Mouse (Mus musculus) large intestine, adult 2 months (tissue): ENCODE data around the gene Cdkal1. TPM values are rescaled to one million over a fixed set of nuclear protein-coding genes. Genes with fewer than 3 reads are reported as not detected.

Experiments used
- DNase-seq: peaks from one replicate; pipeline ENCODE4 v3.0.0-alpha.2; 2012; ENCODE audit warnings: low read depth, low spot score
- WGBS: fragments of 180-500 bp; shearing (Covaris S2); methylation state at CpG from one replicate; pipeline ENCODE4 v1.1.7; 2018; 5-methylcytosine and 5-hydroxymethylcytosine counted together
- polyA plus RNA-seq: library from polyadenylated mRNA; depleted of rRNA; stranded (reverse); fragments of >200 nt; gene quantifications from 2 replicates; pipeline ENCODE4 v1.2.3, GENCODE M21; 2012

The Cdkal1 gene
- polyA plus RNA-seq, 1 experiment: 1.5 TPM

GRCm38 (mm10) chr13:29772970-29773369, 82.5 kb downstream of the Cdkal1 start:
- no peak for DNase-seq
- 71% methylated on average over 3 of the region's 3 CpGs for WGBS

DNA sequence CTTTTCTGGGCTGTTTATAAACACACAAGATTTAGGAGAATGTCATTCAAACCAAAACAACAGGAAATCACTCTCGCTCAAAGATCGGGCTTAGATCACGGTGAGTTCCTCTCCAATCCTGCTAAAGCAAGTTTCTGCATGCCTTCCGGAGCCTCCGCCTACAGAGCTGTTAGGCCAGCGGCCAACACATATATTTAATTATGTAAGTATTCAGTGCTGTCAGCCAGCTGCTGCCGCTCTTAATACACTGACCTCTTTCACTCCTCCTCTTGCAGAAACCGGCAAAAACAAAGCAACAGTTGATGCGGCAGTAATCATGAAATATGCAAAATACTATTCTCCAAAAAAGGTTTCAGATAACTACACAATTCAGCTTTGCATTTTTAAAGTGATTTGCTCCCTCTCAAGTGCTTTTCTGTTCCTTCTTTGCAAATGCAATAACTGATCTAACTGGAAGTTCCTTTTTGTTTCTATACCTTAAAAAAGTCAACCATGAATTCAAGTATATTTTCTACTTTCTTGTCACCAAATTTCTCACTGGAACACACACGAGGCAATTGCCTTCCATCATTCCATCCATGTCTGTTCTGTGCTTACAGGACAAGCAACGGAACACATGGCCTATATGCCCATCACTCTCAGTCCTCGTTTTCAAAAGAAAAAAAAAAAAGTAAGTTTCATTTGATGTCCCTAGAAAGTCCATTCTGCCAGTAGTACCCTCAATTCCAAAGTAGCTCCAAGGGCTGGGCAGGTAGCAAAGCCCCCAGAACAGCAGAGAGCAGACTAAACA, 85.6 kb downstream of the Cdkal1 start:
- peak; percentile 45 for DNase-seq
- WGBS: 11% methylated on average over 12 of the region's 12 CpGs

GRCm38 (mm10) chr13:29768104-29768503, 87.4 kb downstream of the Cdkal1 start:
- DNase-seq: no peak
- WGBS: 45% methylated on average over 1 of the region's 1 CpGs

GRCm38 (mm10) chr13:29767587-29767986, 87.9 kb downstream of the Cdkal1 start:
- 41% methylated on average over 4 of the region's 4 CpGs for WGBS

DNA sequence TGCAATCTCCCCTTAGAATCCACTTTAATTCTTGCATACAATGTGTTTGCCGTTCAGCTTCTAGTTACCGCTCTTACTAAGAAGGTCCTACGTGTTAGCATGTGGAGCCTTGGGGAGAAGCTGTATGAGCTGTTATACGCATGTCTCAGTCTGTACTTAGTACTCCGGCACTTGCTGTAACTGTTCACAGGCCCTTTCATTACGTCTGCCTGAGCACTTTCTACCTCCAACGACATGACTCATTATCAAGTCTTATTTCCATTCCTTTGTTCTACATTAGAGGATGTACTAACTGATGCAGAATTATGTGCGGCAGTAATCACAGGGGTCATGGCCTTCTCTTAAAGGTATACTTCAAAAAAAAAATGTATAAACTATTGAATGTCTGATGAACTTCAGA, 89.1 kb downstream of the Cdkal1 start:
- 83% methylated on average over 8 of the region's 8 CpGs for WGBS
- DNase-seq: no peak

More at GRCm38 (mm10) chr13:29767587-29767986, 87.9 kb downstream of the Cdkal1 start:
- DNase-seq: no peak

- no peak for DNase-seq
- 60% methylated on average over 3 of the region's 3 CpGs for WGBS
Measured at GRCm38 (mm10) chr13:29765296-29765695, 90.2 kb downstream of the Cdkal1 start.

DNA sequence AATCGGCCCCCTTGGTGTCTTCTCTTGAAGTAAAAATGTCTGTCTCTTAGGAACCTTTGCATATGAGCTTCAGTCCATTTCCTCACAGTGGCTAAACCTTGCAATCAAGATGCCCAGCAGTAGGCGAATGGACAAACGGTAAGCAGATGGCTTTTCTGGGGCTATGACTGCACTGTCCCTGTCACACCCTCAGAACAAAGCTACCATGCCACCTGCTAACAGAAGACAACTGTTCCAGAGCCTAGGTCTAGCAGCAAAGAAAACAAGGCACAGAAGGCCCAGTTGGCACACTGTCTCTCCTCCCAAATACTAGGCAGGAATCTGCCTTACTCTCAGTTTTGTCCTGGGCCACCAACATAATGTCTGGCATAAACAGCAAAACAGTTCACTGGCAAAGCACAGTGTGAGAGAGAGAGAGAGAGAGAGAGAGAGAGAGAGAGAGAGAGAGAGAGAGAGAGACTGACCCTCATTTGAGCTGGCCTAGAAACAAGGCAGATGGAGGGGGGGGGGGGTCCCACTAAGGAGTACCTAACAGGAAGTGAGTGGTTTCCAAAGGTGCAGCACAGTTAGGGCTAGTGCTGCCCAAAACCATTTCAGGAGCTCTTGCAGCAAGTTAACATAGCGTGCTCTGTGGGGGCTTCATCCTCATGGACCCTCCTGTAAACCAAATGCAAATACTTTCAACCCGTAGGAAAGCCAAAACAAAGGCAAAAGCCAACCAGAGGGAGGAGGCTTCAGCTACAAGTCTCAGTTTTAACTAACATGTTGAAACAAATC, 95.6 kb downstream of the Cdkal1 start:
- 62% methylated on average over 5 of the region's 5 CpGs for WGBS

GRCm38 (mm10) chr13:29756052-29756451, 99.4 kb downstream of the Cdkal1 start:
- DNase-seq: no peak
- 63% methylated on average over 3 of the region's 3 CpGs for WGBS

More for the DNA sequence above, 95.6 kb downstream of the Cdkal1 start:
- DNase-seq: no peak

DNA sequence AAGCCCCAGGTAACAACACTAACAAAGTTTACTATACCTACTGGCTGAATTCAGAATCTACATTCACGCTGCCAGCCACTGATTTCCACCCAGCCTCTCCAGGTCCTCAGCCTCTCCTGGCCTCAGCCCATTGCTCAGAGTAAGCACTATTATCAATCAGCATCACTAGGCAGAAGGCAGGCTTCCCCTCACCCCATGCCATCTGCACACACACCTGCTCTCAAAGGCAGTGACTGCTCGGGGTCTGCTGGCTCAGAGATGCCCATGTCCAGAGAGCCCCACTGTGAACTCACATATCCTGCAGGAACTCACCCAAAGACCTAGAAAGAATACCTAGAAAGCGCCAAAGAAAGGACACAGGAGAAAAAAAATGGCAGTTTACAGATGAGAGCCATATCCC, 102.2 kb downstream of the Cdkal1 start:
- WGBS: 93% methylated on average over 3 of the region's 3 CpGs
- no peak for DNase-seq

DNA sequence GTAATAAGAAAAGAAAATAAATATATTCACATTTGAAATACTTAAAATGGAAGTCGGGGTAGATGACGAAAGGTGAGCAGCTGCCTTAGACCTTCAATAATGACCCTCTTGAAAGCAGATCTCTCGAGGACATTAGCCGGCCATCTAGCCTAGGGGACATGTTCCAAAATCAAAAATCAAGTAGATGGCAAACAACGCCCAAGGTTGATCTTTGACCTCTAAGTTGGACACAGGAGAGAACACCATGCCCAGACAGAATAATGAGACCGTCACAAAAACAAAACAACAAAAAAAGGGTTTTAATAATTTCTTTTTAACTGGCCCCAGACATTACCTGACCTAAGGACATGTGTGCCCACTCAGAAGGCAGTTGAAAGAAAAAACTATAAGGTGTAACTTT, 103.4 kb downstream of the Cdkal1 start:
- no peak for DNase-seq

GRCm38 (mm10) chr13:29751201-29751600, 104.3 kb downstream of the Cdkal1 start:
- 93% methylated on average over 5 of the region's 5 CpGs for WGBS
- DNase-seq: no peak

More for the DNA sequence above, 103.4 kb downstream of the Cdkal1 start:
- 94% methylated on average over 6 of the region's 6 CpGs for WGBS

DNA sequence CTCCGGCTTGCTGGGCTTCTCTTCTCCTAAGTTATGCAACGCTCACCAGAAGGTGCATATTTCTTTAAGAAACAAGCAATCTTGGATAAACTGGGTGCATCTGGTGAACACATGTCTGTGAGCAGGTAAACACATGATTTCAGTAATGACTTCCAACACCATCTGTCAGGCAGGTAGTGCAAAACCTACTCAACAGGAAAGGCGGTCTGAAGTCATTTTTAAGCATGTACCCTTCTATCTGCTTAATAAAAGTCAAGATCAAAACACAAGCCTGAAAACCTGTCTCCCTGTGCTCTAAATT, 108.2 kb downstream of the Cdkal1 start:
- DNase-seq: no peak
- WGBS: 40% methylated on average over 3 of the region's 3 CpGs

GRCm38 (mm10) chr13:29746501-29747346, 108.8 kb downstream of the Cdkal1 start:
- WGBS: 33% methylated on average over 9 of the region's 9 CpGs
- DNase-seq: peak; percentile 46

DNA sequence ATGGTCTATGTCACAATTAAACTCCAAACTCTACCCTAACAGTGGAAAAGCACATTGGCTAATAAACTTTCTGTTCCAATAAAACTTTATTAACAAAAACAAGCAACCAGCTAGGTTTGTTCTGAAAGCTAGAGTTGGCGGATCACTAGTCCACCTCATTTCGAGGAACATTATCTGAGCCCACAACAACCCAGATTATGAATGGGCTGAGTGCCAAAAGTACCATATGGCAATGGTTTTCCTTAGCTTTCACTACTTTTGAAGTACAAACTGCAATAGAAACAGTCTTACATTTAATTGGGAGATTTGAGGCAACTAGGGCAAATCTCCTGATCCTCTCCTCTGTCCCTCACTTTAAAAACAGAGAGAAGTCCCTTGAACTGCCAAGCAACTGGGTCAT, 110.4 kb downstream of the Cdkal1 start:
- DNase-seq: no peak
- WGBS: 48% methylated on average over 2 of the region's 2 CpGs

GRCm38 (mm10) chr13:29744188-29744587, 111.3 kb downstream of the Cdkal1 start:
- 67% methylated on average over 3 of the region's 3 CpGs for WGBS
- no peak for DNase-seq

- no peak for DNase-seq
- WGBS: 35% methylated on average over 4 of the region's 4 CpGs
Measured at GRCm38 (mm10) chr13:29743761-29744160, 111.7 kb downstream of the Cdkal1 start.

DNA sequence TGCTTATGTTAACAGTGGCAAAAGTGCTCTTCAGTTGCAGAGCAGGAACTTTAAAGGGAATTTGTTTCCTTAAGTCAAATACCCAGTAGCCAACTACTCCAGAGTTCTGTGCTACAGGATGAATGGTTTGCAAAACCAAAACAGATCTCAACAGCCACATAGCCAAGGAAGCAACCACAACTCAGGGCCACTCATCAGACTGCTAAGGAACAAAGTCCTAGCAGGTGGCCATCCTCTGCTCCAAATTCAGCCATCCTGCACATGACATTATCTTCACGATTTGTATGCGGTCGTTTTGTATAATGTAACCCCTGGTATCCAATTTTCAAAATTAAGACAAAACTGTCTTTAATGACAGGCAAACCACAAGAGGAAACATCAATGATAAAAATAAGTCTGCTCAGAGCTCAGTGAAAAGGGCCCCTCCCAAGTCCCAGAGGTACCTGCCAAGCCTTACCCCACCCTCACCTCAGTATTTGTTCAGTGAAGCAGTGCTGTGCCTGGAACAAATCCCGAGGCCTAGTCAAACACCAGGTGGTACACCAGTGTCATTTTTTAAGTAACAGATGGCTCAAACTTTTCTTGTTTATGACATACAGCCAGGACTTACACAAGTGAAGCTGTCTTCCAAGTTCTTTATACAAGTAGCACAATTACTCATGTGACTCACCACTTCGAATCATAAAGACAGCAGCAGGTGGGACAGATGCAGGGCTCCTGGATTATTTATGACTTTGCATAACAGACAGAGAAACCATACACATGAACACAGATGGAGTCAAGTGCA, 117.6 kb downstream of the Cdkal1 start:
- DNase-seq: peak; percentile 71
- 22% methylated on average over 5 of the region's 5 CpGs for WGBS

DNA sequence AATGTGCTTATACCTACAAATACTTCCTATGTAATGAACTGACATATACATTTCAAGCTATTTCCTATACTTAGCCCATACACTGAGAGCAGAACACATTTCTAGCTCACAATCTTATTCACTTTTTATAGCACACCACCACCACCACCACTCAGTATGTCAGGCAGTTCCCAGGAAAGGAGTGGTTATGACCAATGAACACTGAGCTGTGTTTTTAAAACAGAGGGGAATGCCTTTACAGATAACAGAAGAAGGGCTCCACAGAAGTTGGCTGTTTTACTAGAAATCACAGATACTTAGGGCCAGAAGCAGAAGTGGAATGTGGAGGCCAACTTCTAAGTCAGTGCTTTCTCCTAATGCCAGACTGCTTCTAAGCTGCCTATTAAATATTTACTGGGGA, 121.0 kb downstream of the Cdkal1 start:
- no peak for DNase-seq

- DNase-seq: no peak
- WGBS: 89% methylated on average over 5 of the region's 5 CpGs
Measured at GRCm38 (mm10) chr13:29726154-29726825, 129.2 kb downstream of the Cdkal1 start.
